Mouse (Mus musculus): ENCODE data around the gene H2-Q4. TPM values are rescaled to one million over a fixed set of nuclear protein-coding genes. Genes with fewer than 3 reads are reported as not detected.
"Not testable (repeated sequence)": the region's sequence is repeated elsewhere in the genome, so short reads cannot be mapped to it uniquely, and the experiment has no call there.

The H2-Q4 gene
- polyA plus RNA-seq, 1 experiment from 2014 or later = 2.6 TPM

DNA sequence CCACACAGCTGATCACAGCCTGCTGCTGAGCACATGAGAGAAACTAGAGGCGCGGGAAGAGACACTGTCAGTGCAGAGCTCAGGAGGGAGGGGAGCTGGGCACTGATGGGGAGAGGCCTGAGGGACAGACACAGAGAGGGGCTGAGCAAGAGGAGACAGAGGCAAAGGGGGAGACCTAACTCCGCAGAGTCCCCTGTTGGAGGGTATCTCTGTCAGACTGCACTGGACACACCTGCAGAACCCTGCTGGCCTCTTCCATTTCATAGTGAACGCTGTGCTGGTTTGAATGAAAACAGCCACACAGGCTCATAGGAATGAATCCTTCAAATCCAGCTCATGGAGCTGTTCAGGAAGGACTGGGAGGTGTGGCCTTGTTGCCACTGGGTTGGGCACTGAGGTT, 41.9 kb downstream of the H2-Q4 start:
- H3K4me3 ChIP-seq; H3K9me3 ChIP-seq; ATAC-seq (ENCODE audit: extremely low read depth, insufficient number of reproducible peaks, low FRiP score, low TSS enrichment); H3K9ac ChIP-seq; H3K27ac ChIP-seq (replicated peaks); H3K4me2 ChIP-seq; H3K36me3 ChIP-seq: not testable (repeated sequence)
- peaks cover 10% of the 10 kb centered on the region for H3K4me1 ChIP-seq
- WGBS = 86% methylated on average over 4 of the region's 4 CpGs
- peaks cover 67% of the 10 kb centered on the region for H3K27me3 ChIP-seq (replicated peaks)

DNA sequence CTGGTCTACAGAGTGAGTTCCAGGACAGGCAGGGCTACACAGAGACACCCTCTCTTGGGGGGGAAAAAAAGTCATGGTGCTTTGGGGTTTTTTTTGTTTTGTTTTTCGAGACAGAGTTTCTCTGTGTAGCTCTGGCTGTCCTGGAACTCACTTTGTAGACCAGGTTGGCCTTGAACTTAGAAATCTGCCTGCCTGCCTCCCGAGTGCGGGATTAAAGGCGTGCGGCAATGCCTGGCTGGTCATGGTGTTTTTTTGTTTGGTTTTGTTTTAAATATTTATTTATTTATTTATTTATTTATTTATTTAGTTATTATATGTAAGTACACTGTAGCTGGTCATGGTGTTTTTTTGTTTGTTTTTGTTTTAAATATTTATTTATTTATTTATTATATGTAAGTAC, 42.9 kb downstream of the H2-Q4 start:
- 84% methylated on average over 5 of the region's 5 CpGs for WGBS
- not testable (repeated sequence) for H3K9ac ChIP-seq; H3K36me3 ChIP-seq; H3K4me3 ChIP-seq; H3K27ac ChIP-seq (replicated peaks); ATAC-seq (ENCODE audit: extremely low read depth, insufficient number of reproducible peaks, low FRiP score, low TSS enrichment); H3K4me2 ChIP-seq; H3K9me3 ChIP-seq
- peaks cover 70% of the 10 kb centered on the region for H3K27me3 ChIP-seq (replicated peaks)
- peaks cover 10% of the 10 kb centered on the region for H3K4me1 ChIP-seq

DNA sequence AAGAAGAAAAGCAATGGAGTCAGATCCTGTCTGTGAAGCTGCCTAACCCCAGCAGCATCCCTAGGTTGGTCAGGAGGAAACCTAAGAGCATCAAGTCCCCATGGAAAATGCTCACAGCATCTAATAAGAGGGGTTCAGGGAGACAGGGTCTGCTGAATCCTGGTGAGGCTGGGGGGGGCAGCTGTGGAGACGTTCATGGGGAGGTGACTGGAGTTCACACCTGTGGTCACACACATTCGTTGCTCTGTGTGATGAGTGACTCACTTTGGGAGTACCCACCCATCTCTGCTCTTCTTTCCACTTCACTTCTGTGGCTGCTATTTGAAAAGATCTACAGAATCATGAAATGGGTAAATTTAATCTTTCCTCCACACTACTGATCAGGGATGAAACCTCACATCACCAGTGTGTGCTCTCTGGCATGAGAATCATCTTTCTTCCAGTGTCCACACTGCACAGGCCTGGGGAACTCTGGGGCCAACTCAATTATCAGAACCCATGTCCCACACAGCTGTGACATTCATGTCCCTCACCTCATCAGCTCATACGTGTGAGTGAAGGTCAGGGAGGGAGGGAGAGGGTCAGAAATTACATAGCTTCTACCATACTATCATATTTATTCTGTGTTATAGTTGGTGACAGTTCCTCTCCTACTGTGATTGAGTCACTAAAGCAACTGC, 43.9 kb downstream of the H2-Q4 start:
- H3K27me3 ChIP-seq (replicated peaks) = peaks cover 71% of the 10 kb centered on the region
- not testable (repeated sequence) for H3K4me2 ChIP-seq
- 57% methylated on average over 3 of the region's 3 CpGs for WGBS

DNA sequence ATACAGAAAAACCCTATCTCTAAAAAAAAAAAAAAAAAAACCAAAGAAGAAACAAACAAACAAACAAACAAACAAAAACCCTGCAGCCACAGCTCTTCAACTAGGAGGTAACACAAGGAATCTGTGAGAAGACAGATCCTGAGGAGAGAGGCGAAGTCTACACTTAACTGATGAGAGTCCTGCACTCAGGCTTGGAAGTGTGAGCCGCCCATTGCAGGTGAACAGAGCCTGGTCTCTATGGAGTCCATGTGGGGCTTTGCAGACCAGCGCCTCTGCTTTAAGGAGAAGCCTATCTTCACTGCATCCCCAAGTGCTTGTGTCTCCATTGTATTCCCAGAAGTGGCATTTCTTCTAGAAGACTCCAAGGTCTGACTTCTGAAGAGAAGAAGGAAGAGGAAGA, 44.7 kb downstream of the H2-Q4 start:
- peaks cover 69% of the 10 kb centered on the region for H3K27me3 ChIP-seq (replicated peaks)
- H3K4me2 ChIP-seq; H3K27ac ChIP-seq (replicated peaks); H3K9ac ChIP-seq; ATAC-seq (ENCODE audit: extremely low read depth, insufficient number of reproducible peaks, low FRiP score, low TSS enrichment); H3K9me3 ChIP-seq; H3K36me3 ChIP-seq; H3K4me3 ChIP-seq: not testable (repeated sequence)
- 67% methylated on average over 3 of the region's 3 CpGs for WGBS
- H3K4me1 ChIP-seq = peaks cover 10% of the 10 kb centered on the region

More for the DNA sequence above, 43.9 kb downstream of the H2-Q4 start:
- H3K4me3 ChIP-seq; H3K9ac ChIP-seq; H3K27ac ChIP-seq (replicated peaks); H3K9me3 ChIP-seq; H3K36me3 ChIP-seq; ATAC-seq (ENCODE audit: extremely low read depth, insufficient number of reproducible peaks, low FRiP score, low TSS enrichment): not testable (repeated sequence)
- H3K4me1 ChIP-seq = peaks cover 10% of the 10 kb centered on the region

DNA sequence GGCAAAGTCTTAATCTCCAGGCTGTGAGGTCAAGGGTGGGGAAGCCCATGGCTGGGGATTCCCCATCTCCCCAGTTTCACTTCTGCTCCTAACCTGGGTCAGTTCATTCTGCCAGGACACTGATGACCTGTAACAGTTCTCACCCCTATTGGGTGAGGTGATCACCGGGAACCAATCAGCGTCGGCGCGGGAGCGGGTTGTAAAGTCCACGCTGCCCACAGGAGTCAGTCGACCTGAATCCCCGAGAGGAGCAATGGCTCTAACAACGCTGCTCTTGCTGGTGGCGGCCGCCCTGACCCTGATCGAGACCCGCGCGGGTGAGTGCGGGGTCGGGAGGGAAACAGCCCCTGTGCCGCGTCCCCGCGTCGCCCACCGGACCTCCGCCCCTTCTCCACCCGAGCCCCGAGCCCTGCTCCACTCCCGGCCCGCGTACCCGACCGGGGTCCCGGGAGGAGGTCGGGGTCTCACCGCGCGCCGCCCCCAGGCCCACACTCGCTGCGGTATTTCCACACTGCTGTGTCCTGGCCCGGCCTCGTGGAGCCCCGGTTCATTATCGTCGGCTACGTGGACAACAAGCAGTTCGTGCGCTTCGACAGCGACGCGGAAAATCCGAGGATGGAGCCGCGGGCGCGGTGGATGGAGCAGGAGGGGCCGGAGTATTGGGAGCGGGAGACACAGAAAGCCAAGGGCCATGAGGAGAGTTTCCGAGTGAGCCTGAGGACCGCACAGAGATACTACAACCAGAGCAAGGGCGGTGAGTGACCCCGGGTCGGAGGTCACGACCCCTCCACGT, 45.4 kb downstream of the H2-Q4 start, which contains the start of gene H2-Q6:
Gene H2-Q6, plus strand, starts transcription at position 227 of the 793 bp plus-strand sequence.
- Histone ChIP-seq H3K4me2 (peak within 1 kb of the TSS; percentile 64), H3K4me1 (peaks cover 10% of the 10 kb centered on the region), H3K27me3 (replicated peaks) (peaks cover 69% of the 10 kb centered on the region), H3K4me3 (peak within 1 kb of the TSS; percentile 42), H3K9ac (0 out of 2 replicates have a peak within 1 kb of the TSS, but pooled peaks have one; percentile 4)
- ATAC-seq (ENCODE audit: extremely low read depth, insufficient number of reproducible peaks, low FRiP score, low TSS enrichment); H3K9me3 ChIP-seq; H3K36me3 ChIP-seq; H3K27ac ChIP-seq (replicated peaks): not testable (repeated sequence)
- WGBS = 2% methylated on average over 55 of the region's 66 CpGs

DNA sequence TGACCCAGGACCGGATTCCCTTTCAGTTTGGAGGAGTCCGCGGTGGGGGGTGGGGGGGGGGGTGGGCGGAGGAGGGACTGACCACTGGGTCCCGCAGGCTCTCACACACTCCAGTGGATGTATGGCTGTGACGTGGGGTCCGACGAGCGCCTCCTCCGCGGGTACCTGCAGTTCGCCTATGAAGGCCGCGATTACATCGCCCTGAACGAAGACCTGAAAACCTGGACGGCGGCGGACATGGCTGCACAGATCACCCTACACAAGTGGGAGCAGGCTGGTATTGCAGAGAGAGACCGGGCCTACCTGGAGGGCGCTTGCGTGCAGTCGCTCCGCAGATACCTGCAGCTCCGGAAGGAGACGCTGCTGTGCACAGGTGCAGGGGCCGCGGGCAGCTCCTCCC, 46.1 kb downstream of the H2-Q4 start:
- H3K27ac ChIP-seq (replicated peaks); ATAC-seq (ENCODE audit: extremely low read depth, insufficient number of reproducible peaks, low FRiP score, low TSS enrichment); H3K9ac ChIP-seq; H3K36me3 ChIP-seq; H3K9me3 ChIP-seq: not testable (repeated sequence)
- Histone ChIP-seq H3K4me2 (peak overlapping the region; percentile 64), H3K4me1 (peaks cover 10% of the 10 kb centered on the region), H3K27me3 (replicated peaks) (peaks cover 65% of the 10 kb centered on the region), H3K4me3 (peak overlapping the region; percentile 42)
- 10% methylated on average over 27 of the region's 28 CpGs for WGBS

DNA sequence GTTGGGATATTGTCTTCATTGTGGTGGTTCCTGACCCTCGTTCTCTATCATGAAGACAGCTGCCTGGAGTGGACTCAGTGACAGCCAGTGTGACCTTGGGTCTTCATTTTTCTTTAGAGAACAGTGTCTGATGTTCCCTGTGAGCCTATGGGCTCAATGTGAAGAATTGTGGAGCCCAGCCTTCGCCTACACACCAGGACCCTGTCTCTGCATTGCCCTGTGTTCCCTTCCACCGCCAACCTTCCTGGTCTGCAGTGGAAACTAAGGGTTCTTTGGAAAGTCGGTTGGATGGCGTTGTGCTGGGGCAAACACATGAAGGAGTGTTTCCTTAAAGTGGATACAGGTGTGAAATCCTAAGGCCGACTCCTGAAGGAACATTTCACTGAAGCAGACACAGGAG, 49.5 kb downstream of the H2-Q4 start:
- not testable (repeated sequence) for H3K36me3 ChIP-seq; H3K4me2 ChIP-seq; H3K9ac ChIP-seq; H3K27ac ChIP-seq (replicated peaks); H3K4me3 ChIP-seq; ATAC-seq (ENCODE audit: extremely low read depth, insufficient number of reproducible peaks, low FRiP score, low TSS enrichment); H3K9me3 ChIP-seq
- Histone ChIP-seq H3K27me3 (replicated peaks) (peaks cover 57% of the 10 kb centered on the region), H3K4me1 (peaks cover 10% of the 10 kb centered on the region)
- WGBS = 65% methylated on average over 6 of the region's 6 CpGs

DNA sequence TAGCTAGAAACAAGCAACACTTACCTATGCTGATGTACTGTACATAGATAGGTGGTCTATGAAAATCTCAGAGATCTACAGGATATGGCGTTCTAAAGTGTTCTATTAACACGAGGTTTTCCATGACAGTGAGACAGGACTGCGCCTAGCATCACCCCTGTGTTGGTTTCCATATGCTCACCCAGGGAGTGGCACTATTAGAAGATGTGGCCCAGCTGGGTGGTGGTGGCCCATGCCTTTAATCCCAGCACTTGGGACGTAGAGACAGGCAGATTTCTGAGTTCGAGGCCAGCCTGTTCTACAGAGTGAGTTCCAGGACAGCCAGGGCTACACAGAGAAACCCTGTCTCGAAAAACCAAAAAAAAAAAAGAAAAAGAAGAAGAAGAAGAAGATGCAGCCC, 51.3 kb downstream of the H2-Q4 start:
- WGBS = 75% methylated on average over 6 of the region's 6 CpGs
- H3K4me1 ChIP-seq; H3K4me2 ChIP-seq; H3K9me3 ChIP-seq; H3K4me3 ChIP-seq; H3K27ac ChIP-seq (replicated peaks); ATAC-seq (ENCODE audit: extremely low read depth, insufficient number of reproducible peaks, low FRiP score, low TSS enrichment); H3K36me3 ChIP-seq; H3K9ac ChIP-seq: not testable (repeated sequence)
- H3K27me3 ChIP-seq (replicated peaks) = peaks cover 47% of the 10 kb centered on the region

DNA sequence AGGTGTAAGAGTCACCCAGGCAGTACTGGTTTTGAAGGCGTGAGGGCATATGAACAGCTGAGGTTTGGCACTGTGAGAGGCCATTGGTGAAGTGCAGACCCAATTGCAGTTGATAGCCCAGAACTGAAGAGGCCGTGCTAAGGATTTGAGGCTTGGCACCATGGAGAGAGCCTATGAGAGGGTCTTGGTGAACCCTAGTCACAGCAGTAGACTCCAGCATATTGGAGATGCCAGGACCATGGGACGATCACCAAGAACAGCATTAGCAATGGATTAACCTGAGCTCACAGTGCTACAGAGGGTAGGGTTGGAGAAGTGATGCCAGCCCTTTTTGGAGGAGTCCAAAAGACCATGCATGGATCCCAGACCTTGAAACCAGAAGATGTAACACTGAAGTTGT, 52.8 kb downstream of the H2-Q4 start:
- peaks cover 50% of the 10 kb centered on the region for H3K27me3 ChIP-seq (replicated peaks)
- WGBS = 76% methylated on average over 3 of the region's 3 CpGs
- not testable (repeated sequence) for H3K9ac ChIP-seq; H3K4me3 ChIP-seq; H3K36me3 ChIP-seq; H3K4me2 ChIP-seq; H3K4me1 ChIP-seq; H3K27ac ChIP-seq (replicated peaks); ATAC-seq (ENCODE audit: extremely low read depth, insufficient number of reproducible peaks, low FRiP score, low TSS enrichment); H3K9me3 ChIP-seq

DNA sequence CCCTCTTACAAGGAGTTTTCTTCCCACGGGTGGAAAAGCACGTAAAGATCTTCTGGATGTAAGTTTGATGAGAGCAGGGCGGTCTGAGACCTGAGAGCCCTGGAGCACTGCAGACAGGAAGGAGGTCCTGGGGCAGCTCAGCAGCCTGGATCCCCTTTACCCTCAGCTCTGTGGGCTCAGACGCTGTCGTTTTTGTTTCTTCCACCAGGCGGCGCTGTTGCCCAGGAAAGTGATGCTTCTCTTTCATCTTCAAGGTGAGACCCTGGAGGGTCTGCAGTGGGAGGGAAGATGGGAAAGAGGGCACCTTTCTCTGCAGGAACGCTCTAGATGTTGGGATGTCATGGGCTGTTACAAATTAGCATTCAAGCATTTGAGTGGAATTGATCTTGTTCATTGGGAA, 55.4 kb downstream of the H2-Q4 start:
- H3K9me3 ChIP-seq; H3K36me3 ChIP-seq; ATAC-seq (ENCODE audit: extremely low read depth, insufficient number of reproducible peaks, low FRiP score, low TSS enrichment); H3K9ac ChIP-seq; H3K4me1 ChIP-seq; H3K4me3 ChIP-seq; H3K4me2 ChIP-seq; H3K27ac ChIP-seq (replicated peaks): not testable (repeated sequence)
- H3K27me3 ChIP-seq (replicated peaks) = peaks cover 57% of the 10 kb centered on the region
- WGBS = 8% methylated on average over 8 of the region's 8 CpGs

Measured in heart, embryonic 13.5 days (tissue).